Mouse (Mus musculus): ENCODE results near the gene Pnpla7. TPM values are rescaled to one million over a fixed set of nuclear protein-coding genes. Genes with fewer than 3 reads are reported as not detected.
A peak's percentile ranks its signal among the peaks of the same experiment; 100 is the strongest.
"Not testable (repeated sequence)": the region's sequence is repeated elsewhere in the genome, so short reads cannot be mapped to it uniquely, and the experiment has no call there.

The Pnpla7 gene
- 10 to 100 TPM; 44.5 to 53.1 TPM for total RNA-seq (2021)
- polyA plus RNA-seq (2012; rRNA removed): 25.4 and 27.2 TPM in 2 replicates
- long read RNA-seq, full-length matches to known transcripts: 12 of 42 reads
- long read RNA-seq, partial matches to known transcripts: 4 of 42 reads
- long read RNA-seq, other reads (novel, unspliced or antisense): 26 of 42 reads

- DNase-seq: peak; percentile 91
Observed at GRCm38 (mm10) chr2:24975704-24976297, at the start of gene Pnpla7. Gene Pnpla7 (plus strand): TSS chr2:24976033.

GRCm38 (mm10) chr2:24926345-24926964 lies 49.4 kb upstream of the Pnpla7 start:
- DNase-seq: no peak

- no peak for DNase-seq
Observed at GRCm38 (mm10) chr2:24926965-24927358, 48.9 kb upstream of the Pnpla7 start.

- DNase-seq: peak; percentile 25
Observed at GRCm38 (mm10) chr2:24927810-24928479, 47.9 kb upstream of the Pnpla7 start.

GRCm38 (mm10) chr2:24929119-24929518 lies 46.7 kb upstream of the Pnpla7 start:
- no peak for DNase-seq

GRCm38 (mm10) chr2:24929593-24929992 lies 46.2 kb upstream of the Pnpla7 start:
- no peak for DNase-seq

GRCm38 (mm10) chr2:24934441-24934963 lies 41.3 kb upstream of the Pnpla7 start:
- no peak for DNase-seq

GRCm38 (mm10) chr2:24935057-24935796 lies 40.6 kb upstream of the Pnpla7 start, which contains the start of gene Arrdc1:
Gene Arrdc1 (minus strand): TSS chr2:24935252.
- DNase-seq: peak; percentile 97

- no peak for DNase-seq
Observed at GRCm38 (mm10) chr2:24942092-24942491, 33.7 kb upstream of the Pnpla7 start.

GRCm38 (mm10) chr2:24944304-24944703 lies 31.5 kb upstream of the Pnpla7 start:
- peak; percentile 49 for DNase-seq

GRCm38 (mm10) chr2:24949421-24950188 lies 26.2 kb upstream of the Pnpla7 start, which contains the start of gene Zmynd19:
Gene Zmynd19 (plus strand): TSS chr2:24949792.
- DNase-seq: peak; percentile 99

- no peak for DNase-seq
Observed at GRCm38 (mm10) chr2:24950189-24950535, 25.7 kb upstream of the Pnpla7 start.

- DNase-seq: no peak
Observed at GRCm38 (mm10) chr2:24952537-24953055, 23.2 kb upstream of the Pnpla7 start.

- peak; percentile 63 for DNase-seq
Observed at GRCm38 (mm10) chr2:24960910-24961309, 14.9 kb upstream of the Pnpla7 start.

- peak; percentile 87 for DNase-seq
Observed at GRCm38 (mm10) chr2:24962304-24963000, 13.4 kb upstream of the Pnpla7 start, which contains the start of gene Dph7. Gene Dph7 (plus strand): TSS chr2:24962400.

- DNase-seq: no peak
Observed at GRCm38 (mm10) chr2:24970386-24970785, 5.4 kb upstream of the Pnpla7 start.

GRCm38 (mm10) chr2:24974452-24974851 lies 1.4 kb upstream of the Pnpla7 start:
- DNase-seq: not testable (repeated sequence)

- peak; percentile 99 for DNase-seq
Observed at GRCm38 (mm10) chr2:24974906-24975703, 728 bp upstream of the Pnpla7 start, which contains the start of gene Mrpl41. Gene Mrpl41 (minus strand): TSS chr2:24975098.

GRCm38 (mm10) chr2:24976960-24977359 lies 1.1 kb downstream of the Pnpla7 start:
- no peak for DNase-seq

All from adrenal gland, adult 2 months (tissue).